Mouse (Mus musculus) monocyte, adult 5-6 weeks (primary cell): ENCODE results near the gene Ndufa6. TPM values are rescaled to one million over a fixed set of nuclear protein-coding genes. Genes with fewer than 3 reads are reported as not detected.

Experiments used
- ATAC-seq: fragments of 153-309, 156-312 bp; replicated peaks from 2 replicates; pipeline ENCODE4 v1.8.0; 2017; ENCODE audit warnings: mild to moderate bottlenecking; ENCODE audit not compliant: low TSS enrichment, insufficient number of reproducible peaks, severe bottlenecking, poor library complexity, low FRiP score
- total RNA-seq: library from RNA; stranded (forward); fragments of 200-1000, 200-491, 200-594 nt; gene quantifications from 3 replicates; pipeline ENCODE4 v1.2.3, GENCODE M21; 2017

The Ndufa6 gene
- total RNA-seq, 1 experiment from 2014 or later: 256 TPM

DNA sequence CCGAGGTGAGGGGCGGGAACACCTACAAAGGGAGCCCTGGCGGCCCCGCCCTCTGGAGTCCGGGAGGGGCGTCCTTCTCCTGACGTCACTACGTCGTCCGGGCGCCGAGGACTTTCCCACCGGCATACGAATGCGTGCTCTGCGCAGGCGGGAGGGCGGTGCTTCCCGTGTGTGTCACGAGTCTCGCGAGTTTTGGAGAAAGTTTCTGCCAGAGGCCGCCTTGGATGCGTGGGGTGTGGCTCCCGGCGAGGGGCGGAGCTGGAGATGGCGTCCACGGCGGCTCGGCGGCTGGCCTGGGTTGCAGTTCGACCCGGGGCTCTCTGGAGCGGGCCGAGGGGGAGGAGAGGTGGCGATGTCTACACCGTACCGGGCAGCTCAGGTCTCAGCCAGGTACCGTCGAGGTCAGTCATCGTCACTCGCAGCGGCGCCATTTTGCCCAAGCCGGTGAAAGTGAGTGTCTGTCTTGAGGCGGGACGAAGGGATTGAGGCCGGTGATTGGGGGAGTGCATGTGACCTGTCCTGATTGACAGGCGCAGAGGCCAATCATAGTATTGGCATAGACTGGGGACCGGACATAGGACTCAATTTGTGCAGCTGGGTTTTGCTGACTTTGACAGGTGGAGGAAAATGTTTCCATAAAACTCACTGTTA lies 8.2 kb downstream of the Ndufa6 start:
- peak; percentile 77 for ATAC-seq

- no peak for ATAC-seq
Measured at GRCm38 (mm10) chr15:82344971-82345370, 9.2 kb downstream of the Ndufa6 start.

DNA sequence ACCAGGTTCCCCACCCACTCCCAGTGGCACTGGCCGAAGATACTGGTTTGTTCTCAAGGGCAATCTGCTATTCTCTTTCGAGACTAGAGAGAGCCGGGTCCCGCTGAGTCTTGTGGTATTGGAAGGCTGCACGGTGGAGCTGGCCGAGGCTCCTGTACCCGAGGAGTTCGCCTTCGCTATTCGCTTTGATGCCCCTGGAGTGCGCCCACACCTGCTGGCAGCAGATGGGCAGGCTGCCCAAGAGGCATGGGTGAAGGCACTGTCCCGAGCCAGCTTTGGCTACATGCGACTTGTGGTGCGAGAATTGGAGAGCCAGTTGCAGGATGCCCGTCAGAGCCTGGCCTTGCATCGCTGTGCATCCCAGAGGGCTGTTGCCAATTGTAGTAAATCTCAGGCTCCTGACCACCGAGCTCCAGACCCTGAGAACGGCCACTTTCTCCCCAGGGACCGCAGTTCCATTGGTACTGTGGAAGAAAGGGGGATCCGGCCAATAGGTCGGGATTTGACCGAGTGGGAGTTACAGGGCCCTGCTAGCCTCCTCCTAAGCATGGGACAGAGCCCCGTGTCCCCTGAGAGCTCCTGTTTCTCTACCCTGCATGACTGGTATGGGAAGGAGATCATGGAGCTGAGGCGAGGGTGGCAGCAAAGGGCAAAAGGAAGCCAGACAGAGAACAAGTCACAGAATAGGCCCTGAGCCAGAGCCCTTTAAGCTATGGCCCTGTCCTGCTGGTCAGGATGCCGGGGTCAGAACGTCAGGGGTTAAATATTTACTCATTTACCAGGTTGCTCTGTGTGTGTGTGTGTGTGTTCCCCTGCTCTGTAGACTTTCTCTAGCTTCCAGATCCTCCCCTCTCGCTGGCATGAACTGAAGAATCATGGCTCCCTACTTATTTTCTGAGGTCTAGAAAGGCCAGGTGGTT lies 10.5 kb downstream of the Ndufa6 start:
- ATAC-seq: no peak

DNA sequence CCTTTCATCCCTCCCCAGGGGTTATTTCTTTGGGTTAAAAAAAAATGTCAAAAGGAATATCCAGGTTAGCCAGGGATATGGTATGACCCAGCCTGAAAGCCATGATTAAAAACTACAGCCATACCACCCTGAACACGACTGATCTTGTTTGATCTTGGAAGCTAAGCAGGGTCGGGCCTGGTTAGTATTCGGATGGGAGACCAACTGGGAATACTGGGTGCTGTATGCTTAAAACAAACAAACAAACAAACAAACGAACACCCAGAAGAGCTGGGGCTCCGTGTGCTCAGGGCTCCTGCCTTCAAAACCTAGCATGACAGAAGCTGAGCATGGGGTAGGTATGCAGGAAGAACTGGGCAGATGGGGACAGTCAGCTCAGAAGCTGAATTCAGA lies 11.6 kb downstream of the Ndufa6 start:
- no peak for ATAC-seq

DNA sequence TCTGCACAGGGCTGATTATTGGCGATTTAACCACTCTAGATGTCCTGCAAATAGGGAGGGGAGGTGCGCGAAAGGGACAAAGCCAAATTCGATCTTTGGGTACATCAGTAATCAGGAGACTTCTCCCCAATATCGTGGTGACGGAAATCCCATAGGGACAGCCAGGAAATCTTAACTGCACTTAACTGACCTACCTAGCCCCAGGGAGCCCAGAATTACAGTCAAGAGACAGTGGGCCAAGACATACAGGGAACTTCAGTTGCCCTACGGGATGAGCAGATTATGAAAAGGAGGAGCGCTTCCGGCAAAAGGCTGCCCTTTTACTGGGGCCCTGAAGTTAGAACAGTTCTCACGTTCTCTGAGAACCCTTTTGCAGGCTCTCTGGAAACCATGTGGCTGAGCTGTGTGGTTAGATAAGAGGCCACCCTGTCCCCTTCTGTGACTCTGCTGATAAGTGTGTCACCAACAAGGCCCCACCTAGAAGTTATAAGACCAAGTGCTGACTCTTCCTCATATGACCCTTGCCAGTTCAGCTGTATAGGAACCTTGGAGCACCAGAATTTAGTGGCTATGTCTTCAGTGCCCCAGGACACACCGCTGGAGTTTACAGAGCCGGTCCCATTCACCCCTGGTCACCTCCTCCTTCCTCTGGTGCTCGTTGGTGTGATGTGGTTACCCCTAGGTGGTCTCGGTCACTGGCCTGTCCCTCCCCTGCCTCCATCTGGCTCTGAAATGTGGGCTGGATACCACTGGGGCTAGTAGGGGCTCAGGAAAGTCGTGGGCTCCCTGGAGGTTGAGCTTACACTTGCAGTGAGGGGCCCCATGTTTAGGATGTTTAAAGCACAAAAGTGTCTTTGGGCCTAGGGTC lies 12.2 kb downstream of the Ndufa6 start:
- ATAC-seq: peak; percentile 16

- peak; percentile 7; the same call in 1 of the 2 replicates for ATAC-seq
Measured at GRCm38 (mm10) chr15:82341036-82341501, 13.1 kb downstream of the Ndufa6 start.

DNA sequence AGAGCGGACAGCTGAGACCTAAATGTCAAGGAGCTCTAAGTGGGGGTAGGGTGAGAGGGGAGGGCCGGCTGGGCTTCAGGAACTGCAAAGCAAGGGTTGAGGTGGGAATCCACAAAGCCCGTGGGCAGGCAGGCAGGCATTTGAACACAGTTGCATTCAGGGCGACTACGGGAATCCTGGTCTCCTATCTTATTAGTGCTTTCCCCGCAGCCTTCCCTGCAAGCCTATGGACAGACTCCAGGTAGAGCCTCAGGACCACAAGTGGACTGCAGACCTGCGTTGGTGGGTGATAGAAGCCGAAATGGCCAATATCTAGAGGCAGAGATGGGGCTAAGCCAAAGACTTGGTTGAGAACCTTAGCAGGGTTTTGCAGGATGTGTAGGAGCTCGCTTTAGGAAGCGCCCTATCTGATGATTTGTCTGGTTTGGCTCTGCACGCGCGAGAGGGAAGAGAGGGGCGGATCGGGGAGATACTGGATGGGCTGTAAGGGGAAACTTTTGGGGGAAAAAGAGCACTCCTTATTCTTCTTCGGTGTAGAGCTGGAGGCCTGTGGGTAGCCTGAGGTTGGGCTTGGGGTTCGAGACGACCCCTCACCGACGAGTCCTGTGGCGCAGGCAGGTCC lies 13.6 kb downstream of the Ndufa6 start:
- no peak for ATAC-seq

GRCm38 (mm10) chr15:82339634-82340254 lies 14.4 kb downstream of the Ndufa6 start:
- peak; percentile 19 for ATAC-seq

DNA sequence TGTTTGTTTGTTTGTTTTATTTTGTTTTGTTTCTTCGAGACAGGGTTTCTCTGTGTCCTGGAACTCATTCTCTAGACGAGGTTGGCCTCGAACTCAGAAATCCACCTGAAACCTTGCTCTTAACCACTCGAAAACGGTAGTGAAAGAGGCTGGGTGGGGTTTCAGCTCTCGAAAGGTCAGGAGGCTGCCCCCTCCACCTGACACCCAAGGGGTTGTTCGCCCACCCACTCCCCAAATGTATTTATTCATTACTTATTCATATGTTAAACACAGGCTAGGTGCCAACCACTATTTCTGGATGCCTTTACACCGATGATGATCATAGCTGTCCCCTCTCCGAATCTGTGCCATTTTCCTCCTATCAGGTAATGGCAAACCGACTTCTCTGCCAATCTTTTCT lies 15.0 kb downstream of the Ndufa6 start:
- no peak for ATAC-seq

DNA sequence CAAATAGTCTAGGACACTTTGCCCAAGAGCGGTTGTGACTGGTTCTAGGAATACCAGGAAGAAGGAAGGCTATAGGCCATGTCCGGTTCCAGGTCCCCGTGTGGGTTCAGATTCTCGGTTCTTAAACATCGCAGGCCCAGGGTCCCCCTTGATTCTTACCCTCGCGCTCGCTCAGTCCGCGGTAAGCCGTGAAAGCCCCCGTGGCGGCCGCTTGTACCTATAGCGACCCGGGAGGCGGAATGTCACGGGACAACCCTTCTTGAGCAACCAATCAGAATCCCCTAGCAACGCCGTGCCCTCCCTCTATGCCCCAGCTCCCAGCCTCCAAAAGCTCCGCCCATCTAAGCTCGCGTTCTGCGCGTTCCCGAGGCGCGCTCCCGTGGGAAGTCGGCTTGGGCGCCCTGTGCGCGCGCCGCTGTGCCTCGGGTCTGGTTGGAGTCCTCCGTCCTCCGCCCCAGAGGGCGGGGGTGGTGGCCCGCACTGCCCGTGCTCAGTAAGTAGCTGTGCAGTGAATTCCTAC lies 15.5 kb downstream of the Ndufa6 start, which contains the start of the genes Naga, Pheta2 and Smdt1:
TSS of gene Naga (minus strand) at position 333 of the 520 bp plus-strand sequence.
TSS of gene Pheta2 (plus strand) at position 350 of the 520 bp plus-strand sequence.
TSS of gene Smdt1 (plus strand) at position 367 of the 520 bp plus-strand sequence.
- ATAC-seq: peak; percentile 59

- no peak; the same call in 1 of the 2 replicates for ATAC-seq
Measured at GRCm38 (mm10) chr15:82337875-82338274, 16.2 kb downstream of the Ndufa6 start.

DNA sequence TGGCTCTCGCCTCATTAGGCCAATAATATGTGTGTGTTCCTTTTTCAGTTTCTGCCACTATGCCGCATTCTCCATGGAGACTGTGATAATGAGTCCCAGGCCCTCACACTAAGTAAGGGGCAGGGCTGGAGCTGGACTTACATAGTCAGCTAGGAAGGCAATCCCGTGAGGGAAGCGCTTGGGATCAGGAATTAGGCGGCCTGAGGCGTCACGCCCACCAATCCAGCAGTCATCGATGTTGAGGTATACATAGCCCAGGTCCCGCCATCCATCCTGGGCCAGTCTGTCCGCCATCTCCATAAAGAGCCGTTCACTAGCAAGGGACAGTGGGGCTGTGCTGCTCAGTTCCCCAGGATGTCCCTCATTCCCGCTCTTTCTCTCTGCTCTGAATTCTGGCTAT lies 17.5 kb downstream of the Ndufa6 start:
- ATAC-seq: no peak

- ATAC-seq: no peak
Measured at GRCm38 (mm10) chr15:82335194-82335593, 18.9 kb downstream of the Ndufa6 start.

- peak; percentile 71 for ATAC-seq
Measured at GRCm38 (mm10) chr15:82325382-82325781, 28.7 kb downstream of the Ndufa6 start.

- ATAC-seq: no peak
Measured at GRCm38 (mm10) chr15:82322195-82322594, 31.9 kb downstream of the Ndufa6 start.

DNA sequence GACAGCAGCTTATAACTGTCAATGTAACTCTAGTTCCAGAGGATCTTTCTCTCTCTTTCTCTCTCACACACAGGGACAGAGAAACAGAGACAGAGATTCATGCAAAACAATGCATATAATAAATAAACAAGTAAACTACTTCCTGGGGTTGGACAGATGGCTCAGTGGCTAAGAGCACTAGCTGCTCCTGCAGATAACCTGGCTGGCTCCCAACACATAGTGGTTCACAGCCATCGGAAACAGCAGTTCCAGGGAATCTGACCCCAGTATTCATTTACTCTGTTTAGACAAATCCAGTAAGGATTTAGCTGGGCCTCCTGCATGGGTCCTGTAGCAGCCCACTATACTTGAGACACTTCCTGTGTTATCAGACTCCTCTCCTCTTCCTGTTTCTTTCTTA lies 34.5 kb downstream of the Ndufa6 start:
- no peak for ATAC-seq

DNA sequence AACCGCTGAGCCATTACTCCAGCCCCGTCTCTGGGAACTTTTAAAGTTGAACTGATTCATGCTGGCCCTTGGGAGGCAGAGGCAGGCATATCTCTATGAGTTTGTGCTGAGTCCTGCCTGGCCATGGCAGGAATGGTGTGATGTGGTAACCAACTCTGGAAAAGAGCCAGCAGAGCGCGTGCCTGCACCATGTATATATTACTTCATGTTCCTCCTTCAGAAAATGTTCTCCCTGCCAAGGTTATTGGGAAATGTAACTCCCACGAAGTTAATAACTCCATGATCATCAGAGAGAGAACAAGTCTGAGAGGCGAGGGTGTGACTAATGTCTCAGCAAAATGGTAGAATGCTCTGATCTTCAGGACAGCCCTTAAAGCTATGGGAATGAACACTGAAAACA lies 36.3 kb downstream of the Ndufa6 start:
- no peak for ATAC-seq

DNA sequence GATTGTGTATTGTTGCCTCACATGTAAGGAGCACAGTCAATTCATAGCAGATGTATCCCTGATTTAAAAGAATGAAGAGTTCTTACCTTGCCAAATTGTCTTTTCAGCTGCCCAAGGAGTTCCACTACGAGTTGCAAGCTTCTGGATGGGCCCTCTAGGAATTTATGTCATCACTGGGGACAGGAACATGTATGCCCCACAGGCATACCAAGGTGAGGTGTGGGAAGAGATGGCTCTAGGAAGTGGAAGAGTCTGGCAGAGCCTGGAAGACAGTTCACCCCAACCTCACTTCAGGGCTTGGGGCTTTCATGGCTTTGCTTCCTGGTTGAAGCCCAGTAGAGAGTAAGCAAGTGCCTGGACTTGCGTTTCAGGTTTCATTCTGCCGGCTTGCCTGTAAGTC lies 45.7 kb downstream of the Ndufa6 start:
- ATAC-seq: no peak
